Mouse (Mus musculus) myocyte (in vitro differentiated cells): ENCODE measurements at regions not wholly inside any gene's neighbourhood (a gene's known extent, or its start where the extent isn't known, plus 50 kb on each side); places are given as distances from the start of the nearest gene placed in this dataset.
A peak's percentile ranks its signal among the peaks of the same experiment; 100 is the strongest.

Source experiments
- H3K27me3 ChIP-seq: one replicate; pipeline ENCODE4 v1.6.1; 2011; ENCODE audit not compliant: control insufficient read depth, insufficient read depth, insufficient read length
- H3K36me3 ChIP-seq: one replicate; pipeline ENCODE4 v1.6.1; 2011; ENCODE audit not compliant: control insufficient read depth, insufficient read depth
- H3K4me2 ChIP-seq: one replicate; pipeline ENCODE4 v1.6.1; 2011; ENCODE audit warnings: low read depth, control low read depth
- H3K4me3 ChIP-seq: one replicate; pipeline ENCODE4 v1.5.1; 2011; ENCODE audit warnings: mild to moderate bottlenecking, control low read depth, moderate library complexity
- H3K79me2 ChIP-seq: one replicate; pipeline ENCODE4 v1.6.1; 2011; ENCODE audit not compliant: control insufficient read depth, insufficient read depth
- H3ac ChIP-seq: one replicate; pipeline ENCODE4 v1.6.1; 2011; ENCODE audit not compliant: control insufficient read depth, insufficient read length
- CEBPB ChIP-seq: IDR thresholded peaks from 2 replicates; pipeline ENCODE4 v1.6.1; 2011; ENCODE audit warnings: mild to moderate bottlenecking, moderate library complexity; ENCODE audit not compliant: poor library complexity, insufficient read depth, severe bottlenecking
- E2F4 ChIP-seq: IDR thresholded peaks from one replicate; pipeline ENCODE4 v1.6.1; 2011; ENCODE audit warnings: mild to moderate bottlenecking, control low read depth, moderate library complexity; ENCODE audit not compliant: insufficient read depth
- MAX ChIP-seq: IDR thresholded peaks from one replicate; pipeline ENCODE4 v1.6.1; 2011; ENCODE audit warnings: low read depth, mild to moderate bottlenecking, control low read depth
- MYOD1 ChIP-seq, 3 experiments: IDR thresholded peaks; one replicate each; pipeline ENCODE4 v1.6.1; 2011; ENCODE audit warnings: control low read depth in 2 of 3, low read depth in 2 of 3, mild to moderate bottlenecking in 2 of 3, moderate library complexity in 1 of 3; ENCODE audit not compliant: insufficient read length in 2 of 3, control insufficient read depth in 1 of 3
- MYOG ChIP-seq, 3 experiments: IDR thresholded peaks; one replicate each; pipeline ENCODE4 v1.6.1; 2011; ENCODE audit warnings: control low read depth in 2 of 3, low read depth in 2 of 3, mild to moderate bottlenecking in 2 of 3; ENCODE audit not compliant: insufficient read length in 2 of 3, control insufficient read depth in 1 of 3, insufficient read depth in 1 of 3
- POLR2A ChIP-seq: IDR thresholded peaks from one replicate; pipeline ENCODE4 v1.6.1; 2011; ENCODE audit warnings: low read depth, mild to moderate bottlenecking, control low read depth, moderate library complexity; ENCODE audit not compliant: insufficient read length
- POLR2AphosphoS2 ChIP-seq: IDR thresholded peaks from one replicate; pipeline ENCODE4 v1.6.1; 2011; ENCODE audit warnings: low read depth, control low read depth; ENCODE audit not compliant: insufficient read length
- REST ChIP-seq: IDR thresholded peaks from one replicate; pipeline ENCODE4 v1.6.1; 2011; ENCODE audit warnings: mild to moderate bottlenecking, control low read depth, moderate library complexity; ENCODE audit not compliant: insufficient read depth, insufficient read length
- SRF ChIP-seq: IDR thresholded peaks from one replicate; pipeline ENCODE4 v1.6.1; 2011; ENCODE audit warnings: low read depth; ENCODE audit not compliant: control insufficient read depth, insufficient read length
- TCF12 ChIP-seq: IDR thresholded peaks from one replicate; pipeline ENCODE4 v1.6.1; 2011; ENCODE audit warnings: mild to moderate bottlenecking, control low read depth; ENCODE audit not compliant: poor library complexity, insufficient read depth, severe bottlenecking
- TCF3 ChIP-seq: IDR thresholded peaks from one replicate; pipeline ENCODE4 v1.6.1; 2011; ENCODE audit warnings: low read depth, control low read depth; ENCODE audit not compliant: insufficient read length
- USF1 ChIP-seq: IDR thresholded peaks from one replicate; pipeline ENCODE4 v1.6.1; 2011; ENCODE audit warnings: low read depth, mild to moderate bottlenecking, control low read depth, moderate library complexity

GRCm38 (mm10) chr13:44295621-44296020, 433.7 kb upstream of the Jarid2 start:
- no peaks in the 10 kb centered on the region for H3K27me3 ChIP-seq
- TF ChIP-seq MYOG (IDR thresholded peaks at IDR 0.05; ENCODE audit: control insufficient read depth in 1 of 3, insufficient read depth in 1 of 3, insufficient read length in 2 of 3, low read depth in 2 of 3) (no peak), MYOD1 (IDR thresholded peaks at IDR 0.05; ENCODE audit: control insufficient read depth in 1 of 3, insufficient read length in 2 of 3, low read depth in 2 of 3) (no peak), E2F4 (no peak)
- H3K79me2 ChIP-seq = no peaks in the 10 kb centered on the region
- no peaks in the 10 kb centered on the region for H3K36me3 ChIP-seq
- H3K4me2 ChIP-seq = no peak overlapping the region
- H3K4me3 ChIP-seq = no peak overlapping the region
- no peak overlapping the region for H3ac ChIP-seq

- Histone ChIP-seq H3K4me3 (no peak overlapping the region), H3ac (no peak overlapping the region), H3K79me2 (no peaks in the 10 kb centered on the region), H3K27me3 (no peaks in the 10 kb centered on the region), H3K4me2 (no peak overlapping the region), H3K36me3 (no peaks in the 10 kb centered on the region)
- TF ChIP-seq SRF = no peak
- no peak for TF ChIP-seq MYOG (IDR thresholded peaks at IDR 0.05; ENCODE audit: control insufficient read depth in 1 of 3, insufficient read depth in 1 of 3, insufficient read length in 2 of 3, low read depth in 2 of 3)
- no peak for TF ChIP-seq TCF12
- no peak for TF ChIP-seq CEBPB
- TF ChIP-seq MAX = no peak
- no peak for TF ChIP-seq POLR2A
- no peak for TF ChIP-seq POLR2AphosphoS2
- TF ChIP-seq USF1 = no peak
- TF ChIP-seq REST = no peak
- no peak for TF ChIP-seq MYOD1 (IDR thresholded peaks at IDR 0.05; ENCODE audit: control insufficient read depth in 1 of 3, insufficient read length in 2 of 3, low read depth in 2 of 3)
- no peak for TF ChIP-seq E2F4
- TF ChIP-seq TCF3 = no peak
Observed at GRCm38 (mm10) chr13:44300611-44301010, 428.7 kb upstream of the Jarid2 start.

- Histone ChIP-seq H3K4me2 (peak overlapping the region; percentile 45), H3K79me2 (no peaks in the 10 kb centered on the region), H3K27me3 (no peaks in the 10 kb centered on the region), H3ac (no peak overlapping the region), H3K36me3 (no peaks in the 10 kb centered on the region), H3K4me3 (no peak overlapping the region)
- TF ChIP-seq E2F4 (no peak), MYOD1 (IDR thresholded peaks at IDR 0.05; ENCODE audit: control insufficient read depth in 1 of 3, insufficient read length in 2 of 3, low read depth in 2 of 3) (no peak), TCF3 (no peak), MYOG (IDR thresholded peaks at IDR 0.05; ENCODE audit: control insufficient read depth in 1 of 3, insufficient read depth in 1 of 3, insufficient read length in 2 of 3, low read depth in 2 of 3) (no peak), SRF (no peak), CEBPB (no peak), POLR2AphosphoS2 (no peak), MAX (no peak), USF1 (no peak), POLR2A (no peak), REST (no peak), TCF12 (no peak)
Observed at GRCm38 (mm10) chr13:44301215-44301614, 428.1 kb upstream of the Jarid2 start.

GRCm38 (mm10) chr13:44301936-44302335, 427.3 kb upstream of the Jarid2 start:
- H3K27me3 ChIP-seq = no peaks in the 10 kb centered on the region
- H3K4me2 ChIP-seq = peak overlapping the region; percentile 45
- TF ChIP-seq CEBPB = no peak
- TF ChIP-seq POLR2A = no peak
- TF ChIP-seq USF1 = no peak
- peak in 2 of 3 experiments; percentile 62 to 75 for TF ChIP-seq MYOG (IDR thresholded peaks at IDR 0.05; ENCODE audit: control insufficient read depth in 1 of 3, insufficient read depth in 1 of 3, insufficient read length in 2 of 3, low read depth in 2 of 3)
- TF ChIP-seq MYOD1 (IDR thresholded peaks at IDR 0.05; ENCODE audit: control insufficient read depth in 1 of 3, insufficient read length in 2 of 3, low read depth in 2 of 3) = peak; percentile 39 to 86 (median 59)
- TF ChIP-seq SRF = no peak
- no peak for TF ChIP-seq TCF3
- TF ChIP-seq E2F4 = no peak
- no peak overlapping the region for H3ac ChIP-seq
- H3K79me2 ChIP-seq = no peaks in the 10 kb centered on the region
- H3K4me3 ChIP-seq = no peak overlapping the region
- H3K36me3 ChIP-seq = no peaks in the 10 kb centered on the region

- no peaks in the 10 kb centered on the region for H3K79me2 ChIP-seq
- H3K4me3 ChIP-seq = no peak overlapping the region
- no peak overlapping the region for H3ac ChIP-seq
- TF ChIP-seq POLR2A (no peak), CEBPB (no peak), POLR2AphosphoS2 (no peak), USF1 (no peak), MAX (no peak), TCF12 (no peak)
- no peaks in the 10 kb centered on the region for H3K27me3 ChIP-seq
- no peak overlapping the region for H3K4me2 ChIP-seq
- no peaks in the 10 kb centered on the region for H3K36me3 ChIP-seq
Observed at GRCm38 (mm10) chr13:44305134-44305991, 423.9 kb upstream of the Jarid2 start.
